Mouse (Mus musculus): ENCODE measurements around the gene Nol9.

GRCm38 (mm10) chr4:152073715-152074114, 34.6 kb downstream of the Nol9 start:
- TF ChIP-seq CTCF (IDR thresholded peaks at IDR 0.05; ENCODE audit: insufficient read depth, low read length) (no peak), POLR2A (IDR thresholded peaks at IDR 0.05; ENCODE audit: borderline replicate concordance, extremely low read depth, low read depth, low read length) (no peak)
